Mouse (Mus musculus): ENCODE data around the gene Tnfrsf4.

GRCm38 (mm10) chr4:156055173-156055572 lies 41.5 kb downstream of the Tnfrsf4 start:
- TF ChIP-seq CTCF (IDR thresholded peaks at IDR 0.05; ENCODE audit: low read depth) (no peak), EP300 (IDR thresholded peaks at IDR 0.05; ENCODE audit: low read depth) (no peak)
